Mouse (Mus musculus) forebrain, postnatal 0 days (tissue): Measurements from ENCODE around the gene Cd69. TPM values are rescaled to one million over a fixed set of nuclear protein-coding genes. Genes with fewer than 3 reads are reported as not detected.

Source experiments
- ATAC-seq: fragments of 200-750 bp; cut with Nextera tagmentation; 2 replicates; pipeline ENCODE4 v1.8.0; 2017; ENCODE audit warnings: mild to moderate bottlenecking, moderate library complexity
- DNase-seq: peaks from one replicate; pipeline ENCODE4 v3.0.0-alpha.2; 2015
- H3K27ac ChIP-seq: fragments of 300-500 bp; sonication (generic); 2 replicates; pipeline ENCODE4 v1.5.1; 2014; ENCODE audit warnings: low read depth, mild to moderate bottlenecking, antibody characterized with exemption, low read length, moderate library complexity, mixed read lengths
- H3K27me3 ChIP-seq: fragments of 300-500 bp; sonication (generic); 2 replicates; pipeline ENCODE4 v1.6.1; 2014; ENCODE audit warnings: mild to moderate bottlenecking, low read length, mixed read lengths; ENCODE audit not compliant: insufficient read depth
- H3K36me3 ChIP-seq: fragments of 300-500 bp; sonication (generic); 2 replicates; pipeline ENCODE4 v1.6.1; 2014; ENCODE audit warnings: mild to moderate bottlenecking, moderate library complexity; ENCODE audit not compliant: insufficient read depth
- H3K4me1 ChIP-seq: fragments of 300-500 bp; sonication (generic); 2 replicates; pipeline ENCODE4 v1.6.1; 2014; ENCODE audit warnings: antibody characterized with exemption; ENCODE audit not compliant: insufficient read depth
- H3K4me2 ChIP-seq: fragments of 300-500 bp; sonication (generic); 2 replicates; pipeline ENCODE4 v1.6.1; 2014; ENCODE audit warnings: low read depth, mild to moderate bottlenecking, moderate library complexity
- H3K4me3 ChIP-seq: fragments of 300-500 bp; sonication (generic); 2 replicates; pipeline ENCODE4 v1.5.1; 2014; ENCODE audit warnings: low read depth, low read length, mixed read lengths
- H3K9ac ChIP-seq: fragments of 300-500 bp; sonication (generic); 2 replicates; pipeline ENCODE4 v1.6.1; 2014; ENCODE audit warnings: mild to moderate bottlenecking
- H3K9me3 ChIP-seq: fragments of 300-500 bp; sonication (generic); 2 replicates; pipeline ENCODE4 v1.6.1; 2016; ENCODE audit warnings: low read length
- CTCF ChIP-seq: sonication (generic); IDR thresholded peaks from 2 replicates; pipeline ENCODE4 v1.5.1; 2016; ENCODE audit warnings: antibody characterized with exemption, control low read depth, low read depth
- WGBS: fragments of 180-500 bp; shearing (Covaris S2); extraction: QIAGEN DNeasy Blood & Tissue Kit; methylation state at CpG from one replicate; pipeline ENCODE4 v1.1.7; 2014; 5-methylcytosine and 5-hydroxymethylcytosine counted together
- polyA plus RNA-seq: library from polyadenylated mRNA; unstranded; fragments of >200 nt; fragmentation: Nextera tagmentation; extraction: Ambion mirVana; gene quantifications from 2 replicates; pipeline ENCODE4 v1.2.1, GENCODE M21; 2015
- total RNA-seq: library from RNA; depleted of rRNA; stranded (reverse); fragments of >200 nt; gene quantifications from 2 replicates; pipeline ENCODE4 v1.2.3, GENCODE M21; 2014

Gene Cd69
- total and polyA plus RNA-seq, 2 experiments from 2014 or later = 0.13 TPM; not detected in 1

DNA sequence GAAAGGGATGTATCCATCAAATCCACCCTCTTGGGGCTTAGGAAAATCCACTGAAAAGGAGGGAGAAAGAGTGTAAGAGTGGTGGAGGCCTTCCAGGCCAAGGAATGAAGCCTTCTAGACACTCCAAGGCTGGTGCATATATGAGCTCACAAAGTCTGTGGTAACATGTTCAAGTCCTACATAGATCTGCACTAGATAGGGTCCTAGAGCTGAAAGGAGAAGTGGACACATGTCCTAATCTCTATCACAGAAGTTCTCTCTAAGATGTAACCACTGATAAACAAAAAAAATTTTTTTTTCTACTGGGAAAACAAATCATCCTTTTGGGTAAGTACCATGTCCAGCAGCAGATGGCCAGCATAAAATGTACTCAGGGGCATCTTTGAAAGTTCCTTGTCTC lies 13.5 kb upstream of the Cd69 start:
- TF ChIP-seq CTCF = no peak
- ATAC-seq (no peak), DNase-seq (no peak)
- Histone ChIP-seq H3K9me3 (no peaks in the 10 kb centered on the region), H3K9ac (no peak overlapping the region), H3K36me3 (no peaks in the 10 kb centered on the region), H3K27me3 (no peaks in the 10 kb centered on the region), H3K27ac (no peak overlapping the region), H3K4me3 (no peak overlapping the region), H3K4me2 (no peak overlapping the region), H3K4me1 (no peaks in the 10 kb centered on the region)

DNA sequence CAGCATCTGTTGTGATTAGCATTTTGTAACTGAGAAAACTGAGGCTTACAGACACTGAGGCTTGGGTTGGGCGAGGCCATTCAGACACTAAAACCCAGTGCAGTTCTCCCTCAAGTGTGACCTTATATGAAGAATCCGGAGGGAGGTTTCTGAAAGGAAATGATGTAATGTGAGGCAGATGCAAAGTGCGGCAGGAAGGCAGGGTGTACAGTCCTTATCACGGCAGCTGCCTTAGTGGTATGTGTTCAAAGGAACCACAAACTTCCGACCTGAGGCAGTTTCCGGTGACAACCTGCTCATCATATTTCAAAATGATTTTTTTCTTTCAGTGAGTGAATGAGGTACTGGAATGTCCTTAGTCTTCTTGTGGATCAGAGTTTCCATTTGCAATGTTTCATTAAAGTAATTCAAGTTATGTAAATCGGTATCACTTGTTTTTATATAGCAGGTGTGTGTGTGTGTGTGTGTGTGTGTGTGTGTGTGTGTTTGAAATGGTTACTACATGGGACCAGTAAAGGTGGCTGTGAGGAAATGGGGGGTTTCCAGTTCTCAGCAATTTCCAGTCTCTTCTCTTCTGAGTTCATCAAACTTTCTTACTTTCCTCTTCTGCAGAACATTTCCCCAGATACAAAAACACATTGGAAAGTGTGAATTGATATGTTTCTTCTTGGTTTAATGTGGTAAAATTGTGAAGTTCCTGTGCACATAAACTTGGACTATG lies 9.3 kb upstream of the Cd69 start:
- H3K4me1 ChIP-seq = no peaks in the 10 kb centered on the region
- H3K9ac ChIP-seq = no peak overlapping the region
- DNase-seq (no peak), ATAC-seq (no peak)
- WGBS = 84% methylated on average over 7 of the region's 7 CpGs
- H3K9me3 ChIP-seq = no peaks in the 10 kb centered on the region
- no peak overlapping the region for H3K4me2 ChIP-seq
- H3K27me3 ChIP-seq = no peaks in the 10 kb centered on the region
- H3K27ac ChIP-seq = no peak overlapping the region
- no peak overlapping the region for H3K4me3 ChIP-seq
- no peaks in the 10 kb centered on the region for H3K36me3 ChIP-seq
- TF ChIP-seq CTCF = no peak

DNA sequence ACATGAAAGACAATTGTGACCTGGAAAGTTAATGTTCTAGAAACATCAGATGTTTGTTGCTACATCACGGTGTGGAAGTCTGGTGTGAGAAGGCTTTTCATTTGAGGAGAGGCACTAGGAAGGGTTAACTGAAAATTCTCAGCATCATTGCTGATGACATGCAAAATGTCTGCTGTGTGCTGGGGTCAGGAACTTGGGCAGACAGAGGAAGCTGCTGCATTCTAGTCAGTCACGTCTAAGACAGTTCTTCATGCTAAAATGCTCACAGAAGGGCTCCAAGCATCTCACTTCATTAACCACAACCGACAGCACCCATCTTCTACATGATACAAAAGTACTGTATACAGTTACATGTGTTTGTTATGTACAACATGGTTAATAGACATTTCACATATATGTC lies 8.0 kb upstream of the Cd69 start:
- whole genome bisulfite sequencing = 72% methylated on average over 3 of the region's 3 CpGs

DNA sequence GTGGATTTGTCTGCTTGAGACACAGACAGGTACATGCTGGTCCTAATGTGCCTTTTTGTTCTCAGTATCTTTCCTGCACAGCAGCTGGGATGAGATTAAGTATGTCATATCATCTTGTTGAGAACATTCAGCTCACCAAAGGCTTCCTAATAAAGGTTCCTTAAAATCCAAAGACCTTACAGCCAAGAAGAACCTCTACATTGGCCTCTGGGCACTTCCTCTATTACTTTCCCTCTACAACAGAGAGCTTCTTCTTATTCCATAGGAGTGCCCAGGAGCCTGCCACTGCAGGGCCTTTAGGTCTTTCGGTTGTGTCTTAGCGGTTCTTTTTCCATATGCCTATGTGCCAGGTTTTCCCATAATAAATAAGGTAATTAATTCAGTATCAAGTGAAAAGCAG lies 1.2 kb upstream of the Cd69 start:
- DNase-seq = no peak
- H3K4me1 ChIP-seq = no peaks in the 10 kb centered on the region
- H3K27ac ChIP-seq = no peak overlapping the region
- no peak overlapping the region for H3K4me3 ChIP-seq
- no peaks in the 10 kb centered on the region for H3K9me3 ChIP-seq
- no peaks in the 10 kb centered on the region for H3K27me3 ChIP-seq
- no peak for ATAC-seq
- no peak overlapping the region for H3K9ac ChIP-seq
- TF ChIP-seq CTCF = no peak
- H3K4me2 ChIP-seq = no peak overlapping the region
- WGBS = 96% methylated on average over 2 of the region's 2 CpGs
- no peaks in the 10 kb centered on the region for H3K36me3 ChIP-seq

More for the DNA sequence above, 8.0 kb upstream of the Cd69 start:
- Histone ChIP-seq H3K9ac (no peak overlapping the region), H3K4me1 (no peaks in the 10 kb centered on the region), H3K4me2 (no peak overlapping the region), H3K4me3 (no peak overlapping the region), H3K36me3 (no peaks in the 10 kb centered on the region), H3K9me3 (no peaks in the 10 kb centered on the region), H3K27me3 (no peaks in the 10 kb centered on the region), H3K27ac (no peak overlapping the region)
- ATAC-seq = no peak
- TF ChIP-seq CTCF = no peak
- DNase-seq = no peak

DNA sequence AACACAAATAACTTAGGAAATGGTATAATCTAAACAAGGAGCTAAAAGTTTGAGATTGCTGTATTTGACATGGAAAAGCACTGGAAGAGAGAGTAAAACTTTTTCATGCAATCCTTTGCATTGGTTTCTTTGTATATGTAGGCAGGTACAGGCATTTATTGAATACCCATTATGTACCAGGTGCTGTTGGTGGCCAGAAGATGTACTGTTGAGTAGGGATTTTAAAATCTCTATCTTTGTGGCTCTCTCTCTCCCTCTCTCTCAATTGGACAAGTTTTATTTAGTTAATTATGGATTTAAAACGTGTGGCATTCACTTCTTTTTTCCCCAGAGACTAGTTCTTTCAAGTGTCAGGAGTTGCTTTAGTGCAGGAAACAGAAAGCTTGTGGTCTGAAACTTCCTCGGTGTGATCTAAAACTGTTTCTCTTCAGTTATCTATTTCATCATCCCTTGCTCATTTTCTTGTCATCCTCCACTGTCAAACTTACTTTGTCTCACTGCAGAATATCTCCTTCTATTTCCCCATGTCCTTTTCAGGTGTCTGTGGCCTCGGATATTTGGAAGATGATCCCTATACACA lies 478 bp upstream of the Cd69 start:
- H3K4me2 ChIP-seq = no peak overlapping the region
- 64% methylated on average over 3 of the region's 3 CpGs for WGBS
- no peak overlapping the region for H3K4me3 ChIP-seq
- H3K27me3 ChIP-seq = no peaks in the 10 kb centered on the region
- H3K27ac ChIP-seq = no peak overlapping the region
- no peaks in the 10 kb centered on the region for H3K36me3 ChIP-seq
- no peak overlapping the region for H3K9ac ChIP-seq
- no peak for TF ChIP-seq CTCF
- DNase-seq (no peak), ATAC-seq (no peak)
- no peaks in the 10 kb centered on the region for H3K4me1 ChIP-seq
- no peaks in the 10 kb centered on the region for H3K9me3 ChIP-seq

DNA sequence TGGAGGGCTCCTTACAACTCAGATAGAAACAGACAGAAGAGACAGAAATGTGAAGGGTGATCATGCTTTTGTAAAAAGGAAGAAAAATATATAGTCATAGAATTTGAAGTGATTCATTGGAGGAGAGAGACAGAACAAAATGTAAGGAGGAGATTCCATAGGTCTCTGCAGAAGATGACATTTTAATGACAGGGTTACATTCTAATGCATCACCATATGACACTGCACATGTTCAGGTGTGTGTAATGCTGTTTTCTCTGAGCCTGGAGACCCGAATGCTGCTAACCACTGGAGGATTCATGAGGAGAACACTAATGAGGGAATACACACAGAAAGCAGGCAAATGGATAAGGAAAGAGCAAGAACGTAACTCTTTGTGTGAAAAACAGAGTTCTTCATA lies 760 bp downstream of the Cd69 start:
- Histone ChIP-seq H3K27ac (no peak overlapping the region), H3K4me2 (no peak overlapping the region), H3K4me3 (no peak overlapping the region), H3K36me3 (no peaks in the 10 kb centered on the region), H3K9ac (no peak overlapping the region), H3K4me1 (no peaks in the 10 kb centered on the region), H3K27me3 (no peaks in the 10 kb centered on the region), H3K9me3 (no peaks in the 10 kb centered on the region)
- no peak for ATAC-seq
- 80% methylated on average over 2 of the region's 2 CpGs for WGBS
- TF ChIP-seq CTCF = no peak
- DNase-seq = no peak

DNA sequence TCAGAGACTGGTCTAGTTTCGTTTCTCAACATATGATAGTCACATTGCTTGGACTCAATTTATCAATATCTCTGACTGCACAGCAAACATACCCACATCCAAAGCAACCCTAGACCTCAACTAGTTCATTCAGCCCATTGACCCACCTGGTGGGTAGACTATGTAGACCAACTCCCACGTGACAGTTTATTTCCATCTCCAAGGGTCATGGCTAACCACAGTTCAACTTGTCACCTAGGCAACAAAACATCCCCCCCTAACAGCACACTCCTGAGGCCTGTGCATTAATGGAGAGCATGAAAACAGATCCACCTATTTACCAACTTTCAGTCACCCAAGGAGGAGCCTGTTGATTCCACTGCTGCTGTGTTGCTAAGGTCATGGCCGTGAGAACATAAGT lies 1.6 kb downstream of the Cd69 start:
- Histone ChIP-seq H3K4me2 (no peak overlapping the region), H3K27ac (no peak overlapping the region), H3K4me1 (no peaks in the 10 kb centered on the region), H3K4me3 (no peak overlapping the region), H3K9me3 (no peaks in the 10 kb centered on the region), H3K36me3 (no peaks in the 10 kb centered on the region), H3K9ac (no peak overlapping the region), H3K27me3 (no peaks in the 10 kb centered on the region)
- ATAC-seq = no peak
- DNase-seq = no peak
- WGBS = 81% methylated on average over 3 of the region's 3 CpGs
- TF ChIP-seq CTCF = no peak
